Mouse (Mus musculus): Measurements from ENCODE around the gene Aox4.
A peak's percentile ranks its signal among the peaks of the same experiment; 100 is the strongest.

The Aox4 gene

GRCm38 (mm10) chr1:58244487-58244886 lies 34.3 kb downstream of the Aox4 start:
- no peak for DNase-seq (ENCODE audit: low read depth, low spot score)

DNA sequence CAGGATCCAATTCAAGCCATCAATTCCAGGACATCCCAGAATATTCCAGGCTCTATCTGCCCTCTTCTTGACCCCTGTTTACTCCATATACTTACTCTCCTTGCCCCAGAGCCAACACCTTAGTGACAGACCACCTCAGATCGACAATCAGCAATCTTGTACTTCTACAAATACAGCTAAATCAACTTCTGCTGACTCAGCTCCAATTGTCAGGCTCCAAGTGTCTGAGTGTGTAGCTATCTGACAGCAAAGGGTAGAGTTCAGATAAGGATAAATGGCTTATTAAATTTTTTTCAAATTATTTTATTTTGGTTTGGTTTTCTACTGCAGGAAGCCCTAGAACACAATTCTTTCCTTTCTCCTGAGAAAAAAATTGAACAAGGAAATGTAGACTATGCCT lies 38.3 kb downstream of the Aox4 start:
- no peak for DNase-seq (ENCODE audit: low read depth, low spot score)

- DNase-seq (ENCODE audit: low read depth, low spot score) = no peak
These were observed 43.3 kb downstream of the Aox4 start for GRCm38 (mm10) chr1:58253466-58253865.

- no peak for DNase-seq (ENCODE audit: low read depth, low spot score)
These were observed 47.2 kb downstream of the Aox4 start for GRCm38 (mm10) chr1:58257195-58257991.

- DNase-seq (ENCODE audit: low read depth, low spot score) = no peak
These were observed 50.1 kb downstream of the Aox4 start for GRCm38 (mm10) chr1:58260311-58260710.

- no peak for DNase-seq (ENCODE audit: low read depth, low spot score)
These were observed 58.0 kb downstream of the Aox4 start for GRCm38 (mm10) chr1:58268231-58268630.

DNA sequence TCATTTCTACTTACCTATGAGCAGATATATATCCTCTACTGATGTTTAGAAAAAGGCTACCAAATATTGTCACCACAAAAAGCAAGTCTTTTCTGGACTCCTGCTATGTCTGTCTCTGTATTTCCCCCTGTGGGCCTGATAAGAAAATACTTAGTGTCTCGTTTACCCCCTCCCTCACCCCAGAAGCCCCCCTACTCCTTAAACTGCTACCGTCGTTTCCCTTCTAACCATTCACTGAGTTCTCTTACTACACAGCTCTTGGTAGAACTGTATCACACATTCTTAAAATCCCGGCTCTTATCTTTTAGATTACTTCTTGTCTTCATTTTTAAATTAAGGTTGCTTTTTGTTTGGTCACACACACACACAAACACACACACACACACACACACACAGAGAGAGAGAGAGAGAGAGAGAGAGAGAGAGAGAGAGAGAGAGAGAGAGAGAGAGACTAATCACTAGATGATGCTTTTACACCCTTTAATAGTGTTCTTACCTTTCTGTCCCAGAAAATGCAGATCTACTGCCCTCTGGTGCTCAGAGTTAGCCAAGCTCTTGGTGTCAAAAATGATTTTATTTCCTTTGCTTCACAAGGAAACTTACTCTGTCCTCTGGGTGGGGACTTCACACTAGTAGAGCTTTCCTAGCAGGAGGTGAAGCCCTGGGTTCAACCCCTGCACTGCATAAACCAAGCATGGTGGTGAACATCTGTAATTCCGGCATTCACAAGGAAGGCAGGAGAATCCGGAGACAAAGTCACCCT lies 60.8 kb downstream of the Aox4 start:
- DNase-seq (ENCODE audit: low read depth, low spot score) = peak; percentile 14

GRCm38 (mm10) chr1:58275879-58276278 lies 65.7 kb downstream of the Aox4 start:
- DNase-seq (ENCODE audit: low read depth, low spot score) = no peak

DNA sequence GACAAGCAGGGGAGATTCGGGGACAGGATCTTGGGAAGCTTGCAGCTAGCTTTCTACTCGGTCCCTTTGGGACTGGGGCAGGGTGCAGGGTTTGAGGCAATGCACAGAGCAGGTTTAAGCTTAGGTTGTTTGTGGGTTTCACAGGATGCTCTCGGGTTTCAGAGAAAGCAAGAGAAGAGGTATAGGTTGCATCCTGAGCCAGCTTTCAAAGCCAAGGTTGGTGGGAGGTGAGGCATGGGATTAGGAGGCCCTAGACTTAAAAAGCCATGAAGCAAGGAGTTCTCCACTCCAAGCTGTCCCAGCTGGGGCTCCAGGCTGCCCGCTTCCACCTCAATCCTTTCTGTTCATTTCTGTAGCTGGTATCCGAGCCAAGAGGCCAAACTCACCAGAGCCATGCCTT lies 67.8 kb downstream of the Aox4 start, which contains the start of gene Aox2:
TSS of gene Aox2 (plus strand) at position 301 of the 400 bp plus-strand sequence.
- DNase-seq (ENCODE audit: low read depth, low spot score) = no peak

DNA sequence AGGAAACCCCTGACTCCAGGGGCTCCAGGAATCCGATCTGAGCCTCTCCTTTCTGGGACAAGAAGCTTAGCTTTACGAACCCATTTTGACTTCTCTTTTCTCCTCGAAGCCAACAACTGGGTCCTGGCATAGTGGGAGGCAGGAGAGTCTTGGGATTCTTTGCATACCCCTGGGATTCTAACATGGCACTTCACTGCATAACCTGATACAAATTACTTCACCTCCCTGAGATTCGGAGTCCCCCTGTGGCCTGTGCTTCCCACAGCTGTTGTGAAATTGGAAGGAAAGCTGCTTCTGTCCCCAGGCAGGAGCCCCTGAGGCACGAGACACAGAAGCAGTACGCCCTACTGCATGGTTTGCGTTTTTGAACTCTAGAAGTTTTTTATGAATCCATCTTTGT lies 68.3 kb downstream of the Aox4 start:
- no peak for DNase-seq (ENCODE audit: low read depth, low spot score)

DNA sequence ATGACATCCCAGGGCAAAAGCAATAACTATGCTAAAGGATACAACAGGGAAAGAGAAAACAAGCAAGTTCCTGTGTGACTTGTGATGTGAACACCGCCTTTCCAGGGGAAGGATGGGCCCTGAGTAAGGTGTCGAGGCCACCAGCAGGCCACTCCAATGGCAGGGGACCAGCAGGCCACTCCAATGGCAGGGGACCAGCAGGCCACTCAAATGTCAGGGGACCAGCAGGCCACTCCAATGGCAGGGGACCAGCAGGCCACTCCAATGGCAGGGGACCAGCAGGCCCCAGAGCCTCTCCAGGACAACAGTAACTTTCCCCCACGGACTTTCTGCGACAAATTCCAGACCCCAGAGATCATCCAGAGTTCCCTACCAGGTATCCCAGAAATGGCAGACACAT lies 70.2 kb downstream of the Aox4 start:
- DNase-seq (ENCODE audit: low read depth, low spot score) = peak; percentile 84

DNA sequence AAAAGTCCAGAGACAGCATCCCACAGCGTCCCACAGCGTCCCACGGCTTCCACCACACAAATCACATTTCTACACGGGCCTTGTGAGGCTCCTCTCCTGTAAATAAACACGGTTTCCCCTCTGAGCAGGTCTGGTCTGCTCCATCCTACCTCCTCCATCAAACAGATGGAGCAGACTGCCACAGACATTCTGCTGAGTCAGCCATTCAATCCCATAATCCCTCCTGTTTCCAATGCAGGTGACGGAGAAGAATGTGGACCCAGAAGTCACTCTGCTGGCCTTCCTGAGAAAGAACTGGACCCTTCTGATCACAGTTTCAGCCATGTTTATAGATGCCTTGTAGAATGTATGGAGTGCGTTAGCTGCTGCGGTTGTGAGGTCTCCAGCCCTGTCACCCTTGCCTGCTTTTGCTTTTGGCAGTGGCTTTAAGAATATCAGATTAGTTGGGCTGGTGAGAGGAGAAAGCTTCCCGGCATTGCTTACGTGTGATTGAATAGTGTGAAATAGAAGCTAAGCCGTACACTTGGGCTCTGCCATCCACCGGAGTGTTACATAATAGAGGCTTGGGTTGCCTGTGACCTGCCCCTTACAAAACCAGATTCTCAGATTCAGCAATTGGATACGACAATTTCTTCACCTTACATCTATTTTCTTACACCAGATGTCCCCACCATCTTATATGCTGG lies 70.9 kb downstream of the Aox4 start:
- peak; percentile 90 for DNase-seq (ENCODE audit: low read depth, low spot score)

DNA sequence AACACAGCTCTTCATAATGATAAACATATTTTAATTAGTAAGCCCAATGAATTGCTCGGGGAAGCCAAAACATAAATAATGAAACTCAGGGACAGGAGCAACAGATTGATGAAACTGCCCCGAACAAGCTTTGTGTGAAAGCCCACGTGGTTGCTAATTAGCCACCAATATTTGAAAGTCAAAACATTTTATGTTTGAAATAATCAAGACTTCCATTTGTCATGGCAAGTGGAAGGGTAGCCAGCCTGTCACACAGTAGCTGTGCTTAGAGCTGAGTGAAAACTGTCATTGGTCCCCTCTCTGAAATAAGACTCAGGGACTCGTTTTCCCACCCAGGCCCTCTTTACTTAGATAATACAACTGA lies 71.4 kb downstream of the Aox4 start:
- no peak for DNase-seq (ENCODE audit: low read depth, low spot score)

DNA sequence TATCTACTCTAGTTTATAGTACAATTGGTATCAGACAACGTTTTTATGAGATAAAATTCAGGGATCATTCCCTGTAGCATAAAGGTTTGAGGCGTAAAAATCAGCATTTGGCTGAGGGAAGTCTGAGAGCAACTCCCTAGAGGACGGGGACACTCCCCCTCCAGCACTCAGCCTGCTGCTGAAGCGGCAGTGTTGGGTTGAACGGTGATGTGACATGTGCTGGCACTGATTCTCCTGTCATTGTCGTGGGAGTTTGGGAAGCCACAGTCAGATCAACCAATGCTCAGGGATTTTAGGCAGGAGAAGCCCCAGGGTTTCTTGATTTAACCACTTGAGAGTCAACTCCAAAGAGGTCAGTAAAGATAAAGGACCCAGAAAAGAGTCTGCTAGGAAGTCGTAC lies 74.3 kb downstream of the Aox4 start:
- no peak for DNase-seq (ENCODE audit: low read depth, low spot score)

DNA sequence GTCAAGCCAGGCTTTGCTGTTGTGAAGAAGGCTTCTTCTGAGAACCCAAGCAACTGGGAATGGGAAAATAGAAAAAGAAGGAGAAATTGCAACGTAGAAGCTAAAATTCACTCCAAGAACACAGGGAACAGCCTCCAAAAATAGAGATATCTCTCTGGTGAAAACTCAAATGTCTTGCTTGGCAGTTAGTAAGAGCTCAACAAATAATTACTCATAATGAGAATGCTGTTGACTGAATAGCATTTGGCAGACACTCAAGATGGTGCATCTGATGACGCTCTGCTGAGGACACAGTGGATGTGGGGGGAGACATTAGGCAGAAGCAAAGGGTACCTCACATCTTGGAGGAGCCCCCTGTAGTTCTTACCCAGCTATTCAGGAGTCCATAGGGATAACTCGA lies 77.9 kb downstream of the Aox4 start:
- DNase-seq (ENCODE audit: low read depth, low spot score) = no peak

DNA sequence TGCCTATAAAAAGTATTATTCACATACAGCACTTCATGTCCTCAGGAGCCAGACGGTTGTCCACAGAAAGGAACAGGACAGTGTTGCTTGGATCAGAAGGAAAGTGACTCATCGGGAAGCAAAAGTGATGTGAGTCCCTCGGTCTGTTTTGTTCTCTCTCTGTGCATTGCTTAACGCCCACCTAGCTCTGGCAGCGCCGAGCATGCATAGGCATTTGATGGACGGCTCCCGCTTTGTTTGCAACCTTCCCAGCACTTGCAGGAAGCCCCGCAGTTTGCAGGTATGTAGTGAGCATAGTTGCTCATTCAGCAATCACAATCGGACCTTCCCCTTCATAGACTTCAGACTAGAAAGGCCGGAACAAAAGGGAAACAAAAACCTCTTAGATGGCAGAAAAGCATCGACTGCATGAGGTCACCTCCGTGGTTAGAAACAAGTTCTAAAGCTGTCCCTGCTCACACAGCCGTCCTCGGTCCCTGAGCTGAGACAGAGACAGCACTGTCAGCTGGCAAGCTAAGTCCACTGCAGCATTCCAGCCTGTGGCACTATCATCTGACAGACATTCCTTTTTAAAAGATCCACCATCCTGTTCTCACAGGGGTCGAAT lies 79.8 kb downstream of the Aox4 start:
- no peak for DNase-seq (ENCODE audit: low read depth, low spot score)

- no peak for DNase-seq (ENCODE audit: low read depth, low spot score)
These were observed 81.5 kb downstream of the Aox4 start for GRCm38 (mm10) chr1:58291394-58292300.

DNA sequence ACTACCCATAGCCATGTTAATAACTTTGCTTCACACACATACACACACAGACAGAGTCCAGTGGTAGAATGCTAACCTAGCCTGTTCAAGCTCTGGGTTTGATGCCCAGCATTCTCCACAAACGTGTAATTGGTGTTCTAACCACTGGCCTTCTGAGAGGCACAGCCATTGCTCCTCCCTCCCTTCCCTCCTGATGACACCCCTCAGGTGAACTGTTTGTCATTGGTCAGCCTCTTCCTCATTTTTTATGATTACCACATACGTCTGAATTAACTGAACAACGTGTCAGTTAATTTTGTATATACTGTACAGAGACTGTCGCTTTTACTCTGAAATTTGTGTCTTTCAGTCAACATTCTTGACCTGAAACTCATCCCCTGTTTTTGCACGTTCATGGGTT lies 84.5 kb downstream of the Aox4 start:
- DNase-seq (ENCODE audit: low read depth, low spot score) = no peak

GRCm38 (mm10) chr1:58296278-58296677 lies 86.1 kb downstream of the Aox4 start:
- DNase-seq (ENCODE audit: low read depth, low spot score) = peak; percentile 83

- DNase-seq (ENCODE audit: low read depth, low spot score) = no peak
These were observed 86.6 kb downstream of the Aox4 start for GRCm38 (mm10) chr1:58296821-58297220.

GRCm38 (mm10) chr1:58298347-58298746 lies 88.2 kb downstream of the Aox4 start:
- no peak for DNase-seq (ENCODE audit: low read depth, low spot score)

All from skeletal muscle tissue, adult 2 months (tissue).